Mouse (Mus musculus) E14TG2a.4 (cell line): ENCODE results near the gene Carns1.
A peak's percentile ranks its signal among the peaks of the same experiment; 100 is the strongest.

ENCODE experiments used
- H3K27me3 ChIP-seq: 2 replicates; pipeline ENCODE4 v1.6.1; 2014; ENCODE audit warnings: low read length, control low read depth; ENCODE audit not compliant: insufficient read depth
- H3K36me3 ChIP-seq: 2 replicates; pipeline ENCODE4 v1.6.1; 2014; ENCODE audit warnings: low read length, control low read depth; ENCODE audit not compliant: insufficient read depth
- H3K4me1 ChIP-seq: replicated peaks from 2 replicates; pipeline ENCODE4 v1.6.1; 2014; ENCODE audit warnings: low read depth, low read length, control low read depth
- H3K4me3 ChIP-seq: replicated peaks from 2 replicates; pipeline ENCODE4 v1.5.1; 2014; ENCODE audit warnings: mild to moderate bottlenecking, low read length
- H3K9me3 ChIP-seq: 2 replicates; pipeline ENCODE4 v1.6.1; 2014; ENCODE audit warnings: low read length, control low read depth
- CTCF ChIP-seq: conservative IDR thresholded peaks from 2 replicates; pipeline ENCODE4 v1.5.1; 2014; ENCODE audit warnings: low read length
- NANOG ChIP-seq: IDR thresholded peaks from 2 replicates; pipeline ENCODE4 v1.6.1; 2014; ENCODE audit warnings: borderline replicate concordance, low read length, mixed read lengths
- POU5F1 ChIP-seq: IDR thresholded peaks from 2 replicates; pipeline ENCODE4 v1.6.1; 2014; ENCODE audit warnings: low read length, borderline replicate concordance

The Carns1 gene

GRCm38 (mm10) chr19:4194776-4195650 lies 19.7 kb upstream of the Carns1 start:
- TF ChIP-seq CTCF (no peak), POU5F1 (no peak)
- Histone ChIP-seq H3K9me3 (no peaks in the 10 kb centered on the region), H3K4me1 (peaks cover 90% of the 10 kb centered on the region), H3K4me3 (no peak overlapping the region), H3K36me3 (peaks cover 73% of the 10 kb centered on the region), H3K27me3 (no peaks in the 10 kb centered on the region)

DNA sequence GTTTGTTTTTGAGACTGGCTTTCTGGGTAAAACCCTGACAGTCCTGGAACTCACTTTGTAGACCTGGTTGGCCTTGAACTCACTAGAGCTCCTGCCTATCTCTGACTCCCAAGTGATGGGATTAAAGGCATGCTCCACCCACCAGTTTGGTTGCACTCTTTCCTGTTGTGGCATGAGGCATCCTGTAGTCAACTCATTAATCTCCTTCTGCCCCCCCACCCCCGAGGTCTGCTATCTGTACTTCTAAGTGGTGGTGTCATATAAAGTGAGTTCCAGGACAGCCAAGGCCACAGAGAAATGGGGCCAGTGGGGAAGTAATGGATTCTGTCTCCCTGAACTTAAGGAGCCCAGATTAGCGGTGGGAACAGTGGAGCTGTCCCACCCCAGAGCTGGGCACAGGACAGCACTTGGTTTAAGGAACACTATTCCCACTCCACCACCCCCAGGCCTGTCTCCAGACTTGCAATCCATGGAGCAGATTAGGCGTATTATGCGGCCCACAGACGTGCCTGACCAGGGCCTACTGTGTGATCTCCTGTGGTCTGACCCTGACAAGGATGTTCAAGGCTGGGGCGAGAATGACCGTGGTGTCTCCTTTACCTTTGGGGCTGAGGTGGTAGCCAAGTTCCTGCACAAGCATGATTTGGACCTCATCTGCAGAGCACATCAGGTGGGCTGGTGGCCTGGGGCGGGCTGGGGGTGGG lies 18.9 kb upstream of the Carns1 start:
- Histone ChIP-seq H3K9me3 (no peaks in the 10 kb centered on the region), H3K4me3 (peak overlapping the region; percentile 98), H3K36me3 (peaks cover 64% of the 10 kb centered on the region), H3K27me3 (no peaks in the 10 kb centered on the region), H3K4me1 (peaks cover 89% of the 10 kb centered on the region)
- TF ChIP-seq NANOG: no peak
- no peak for TF ChIP-seq POU5F1
- no peak for TF ChIP-seq CTCF

DNA sequence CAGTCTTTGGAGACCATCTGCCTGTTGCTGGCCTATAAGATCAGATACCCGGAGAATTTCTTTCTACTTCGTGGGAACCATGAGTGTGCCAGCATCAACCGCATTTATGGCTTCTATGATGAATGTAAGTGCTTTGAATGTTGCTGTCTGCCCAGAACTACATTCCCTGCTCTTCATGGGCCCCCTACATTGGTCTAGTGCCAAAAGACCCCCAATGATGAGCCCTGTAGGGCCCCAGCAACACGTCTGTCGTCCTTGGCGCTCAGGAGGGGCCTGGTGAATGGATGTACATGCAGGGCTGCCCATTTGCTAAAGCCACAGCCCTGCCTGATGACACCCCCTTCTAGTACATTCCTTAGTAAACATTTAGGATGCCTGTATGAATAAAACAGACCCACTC lies 17.9 kb upstream of the Carns1 start:
- H3K36me3 ChIP-seq: peaks cover 54% of the 10 kb centered on the region
- peaks cover 89% of the 10 kb centered on the region for H3K4me1 ChIP-seq
- H3K4me3 ChIP-seq: peak overlapping the region; percentile 98
- no peaks in the 10 kb centered on the region for H3K27me3 ChIP-seq
- TF ChIP-seq POU5F1 (no peak), NANOG (no peak), CTCF (no peak)
- no peaks in the 10 kb centered on the region for H3K9me3 ChIP-seq

DNA sequence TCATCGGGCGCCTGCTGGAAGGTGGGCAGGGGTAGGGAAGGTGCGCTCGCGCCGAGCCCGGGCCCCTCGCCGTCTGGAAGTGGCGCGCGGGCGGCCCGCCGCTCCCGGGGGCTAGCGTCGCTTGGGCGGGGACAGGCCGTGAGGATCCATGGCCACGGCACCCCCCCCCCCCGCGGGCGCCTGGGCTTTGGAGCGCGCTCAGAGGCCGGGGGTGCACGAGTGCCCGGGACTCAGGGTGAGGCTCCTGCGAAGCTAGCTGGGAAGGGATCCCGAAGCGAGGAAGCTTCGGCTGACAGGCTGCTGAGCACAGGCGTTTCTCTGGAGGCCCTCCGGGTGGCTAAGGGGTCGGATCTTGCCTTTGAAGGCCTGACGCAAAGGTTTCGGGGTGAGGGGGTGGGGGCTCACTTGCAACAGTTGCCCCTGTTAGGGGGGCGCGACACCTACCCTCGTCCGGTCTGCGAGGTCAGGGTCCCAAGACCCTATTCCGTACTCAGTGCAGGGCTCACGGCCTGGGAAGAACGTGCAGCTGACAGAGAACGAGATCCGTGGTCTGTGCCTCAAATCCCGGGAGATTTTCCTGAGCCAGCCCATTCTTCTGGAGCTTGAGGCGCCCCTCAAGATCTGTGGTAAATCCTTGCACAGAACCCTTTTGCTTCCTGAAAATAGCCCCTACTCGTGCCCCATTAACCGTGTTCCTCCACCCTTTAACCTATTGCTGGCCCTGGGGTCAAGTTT lies 17.1 kb upstream of the Carns1 start:
- Histone ChIP-seq H3K9me3 (no peaks in the 10 kb centered on the region), H3K4me1 (peaks cover 89% of the 10 kb centered on the region), H3K36me3 (peaks cover 47% of the 10 kb centered on the region), H3K4me3 (peak overlapping the region; percentile 98), H3K27me3 (no peaks in the 10 kb centered on the region)
- TF ChIP-seq NANOG: no peak
- no peak for TF ChIP-seq POU5F1
- no peak for TF ChIP-seq CTCF

- Histone ChIP-seq H3K36me3 (peaks cover 39% of the 10 kb centered on the region), H3K4me3 (peak within 1 kb of the TSS; percentile 98), H3K4me1 (peaks cover 82% of the 10 kb centered on the region), H3K9me3 (no peaks in the 10 kb centered on the region), H3K27me3 (no peaks in the 10 kb centered on the region)
- TF ChIP-seq CTCF: no peak
- no peak for TF ChIP-seq NANOG
- TF ChIP-seq POU5F1: no peak
These were observed 16.4 kb upstream of the Carns1 start, which contains the start of gene Ppp1ca for GRCm38 (mm10) chr19:4191528-4192250. TSS of gene Ppp1ca (plus strand) at chr19:4192065.

DNA sequence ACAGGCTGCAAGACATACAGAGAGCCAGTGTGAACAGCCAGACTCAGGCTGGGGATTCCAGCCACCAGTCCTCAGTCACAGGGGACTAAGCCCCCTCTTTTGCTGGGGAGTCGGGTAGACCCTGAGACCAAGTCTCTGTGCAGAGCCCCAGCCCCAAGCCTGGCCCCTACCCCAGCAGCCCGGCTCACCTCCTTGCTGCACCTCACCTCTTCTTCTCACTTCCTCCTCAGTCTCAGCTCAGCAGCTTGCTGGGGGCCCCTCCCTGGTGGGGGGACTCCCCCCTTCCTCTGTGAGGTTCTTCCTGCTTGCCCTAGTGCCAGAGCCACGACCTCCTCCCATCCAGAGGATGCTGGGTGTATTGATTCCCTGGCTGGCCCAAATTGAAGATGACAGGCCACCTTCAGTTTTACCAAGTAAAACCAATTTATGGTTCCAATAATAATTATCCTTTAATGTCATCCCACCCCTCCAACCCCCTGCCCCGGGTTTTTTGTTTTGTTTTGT lies 15.6 kb upstream of the Carns1 start, which contains the start of gene Tbc1d10c:
Gene Tbc1d10c (minus strand): TSS at position 454 of the 504 bp plus-strand sequence.
- H3K9me3 ChIP-seq: no peaks in the 10 kb centered on the region
- peak within 1 kb of the TSS; percentile 98 for H3K4me3 ChIP-seq
- TF ChIP-seq CTCF (no peak), POU5F1 (no peak), NANOG (no peak)
- peaks cover 31% of the 10 kb centered on the region for H3K36me3 ChIP-seq
- peaks cover 82% of the 10 kb centered on the region for H3K4me1 ChIP-seq
- no peaks in the 10 kb centered on the region for H3K27me3 ChIP-seq

DNA sequence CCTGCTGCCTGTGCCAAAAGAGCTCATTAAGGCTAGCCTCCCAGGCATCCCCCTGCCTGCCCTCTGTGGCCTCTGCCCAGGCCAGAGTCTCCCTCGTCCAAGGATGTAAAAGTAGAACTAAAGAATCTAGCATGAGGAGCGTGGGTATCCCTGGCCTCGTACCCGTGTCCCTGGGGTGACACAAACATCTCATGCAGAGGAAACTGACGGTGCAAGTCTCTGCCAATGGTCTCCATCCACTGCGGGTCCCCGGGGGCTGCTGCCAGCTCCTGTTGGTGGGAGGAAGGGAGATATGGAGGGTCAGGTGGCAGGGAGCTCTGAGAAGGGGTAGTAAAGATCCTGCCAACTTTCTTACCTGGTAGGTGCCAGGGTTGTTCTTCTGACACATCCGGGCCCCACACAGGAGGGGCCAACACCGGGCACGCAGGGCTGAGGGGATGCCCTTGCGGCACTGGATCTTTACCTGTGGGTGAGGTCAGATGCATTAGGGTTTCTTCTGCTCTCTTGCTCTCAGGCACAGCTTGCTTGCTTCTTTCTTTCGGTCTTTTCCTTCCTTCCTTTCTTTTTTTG lies 13.9 kb upstream of the Carns1 start:
- no peaks in the 10 kb centered on the region for H3K27me3 ChIP-seq
- no peak overlapping the region for H3K4me3 ChIP-seq
- peaks cover 82% of the 10 kb centered on the region for H3K4me1 ChIP-seq
- H3K9me3 ChIP-seq: no peaks in the 10 kb centered on the region
- TF ChIP-seq POU5F1 (no peak), NANOG (no peak), CTCF (no peak)
- H3K36me3 ChIP-seq: peaks cover 14% of the 10 kb centered on the region
